Mouse (Mus musculus) myocyte (in vitro differentiated cells): ENCODE results near the gene Kif4.

Experiments
- MAX ChIP-seq: IDR thresholded peaks from one replicate; pipeline ENCODE4 v1.6.1; 2011; ENCODE audit warnings: low read depth, mild to moderate bottlenecking, control low read depth
- POLR2A ChIP-seq: IDR thresholded peaks from one replicate; pipeline ENCODE4 v1.6.1; 2011; ENCODE audit warnings: low read depth, mild to moderate bottlenecking, control low read depth, moderate library complexity; ENCODE audit not compliant: insufficient read length

GRCm38 (mm10) chrX:100597439-100597838 lies 28.1 kb upstream of the Kif4 start:
- TF ChIP-seq POLR2A (no peak), MAX (no peak)
